Mouse (Mus musculus): Measurements from ENCODE around the gene Madd.
"Not testable (repeated sequence)": the region's sequence is repeated elsewhere in the genome, so short reads cannot be mapped to it uniquely, and the experiment has no call there.

GRCm38 (mm10) chr2:91111832-91112231 lies 71.8 kb downstream of the Madd start:
- not testable (repeated sequence) for TF ChIP-seq POLR2A, CTCF (IDR thresholded peaks at IDR 0.05; ENCODE audit: extremely low read depth, insufficient read depth, low read length)

Measured in cortical plate, adult 2 months (tissue).